Mouse (Mus musculus) kidney, adult 11 months (tissue): ENCODE measurements around the gene Vmn2r39.
"Not testable (repeated sequence)": the region's sequence is repeated elsewhere in the genome, so short reads cannot be mapped to it uniquely, and the experiment has no call there.

Source experiments
- DNase-seq: peaks from one replicate; pipeline ENCODE4 v3.0.0; 2022

Vmn2r39 gene

GRCm38 (mm10) chr7:9030698-9031097 is at the start of gene Vmn2r39:
Vmn2r39 (minus strand) TSS chr7:9030798.
- not testable (repeated sequence) for DNase-seq

GRCm38 (mm10) chr7:9065353-9065752 is 34.8 kb upstream of the Vmn2r39 start:
- DNase-seq = not testable (repeated sequence)
